26 mouse cellular contexts compared by ENCODE assay signal in genomic region chr12:116788346-116788745, GRCm38 (mm10).
DNase-seq lines count a peak whose midpoint lies in the region; TF ChIP-seq lines count a peak whose summit lies in the region.
"Had no signal": no experiment of that assay in that cellular context is flagged by ENCODE, and none has a peak within 500 bp of the region (broad histone marks: within the 10 kb centered on the region; RNA-seq: fewer than 3 reads in every experiment).

No protein-coding gene starts in this region.

- H3K4me3 ChIP-seq in lung, adult 2 months (replicated peaks; ENCODE audit: extremely low read depth, low read depth, low read length) = no peak overlapping the region
- H3K4me3 ChIP-seq: embryonic facial prominence, embryonic 10.5 days; embryonic facial prominence, embryonic 13.5 days; erythroblast, embryonic 14.5 days; forebrain, embryonic 12.5 days; forebrain, embryonic 15.5 days; heart, embryonic 12.5 days; heart, embryonic 15.5 days; hindbrain, embryonic 10.5 days had no signal

- WGBS in lung, adult 2 months = 49% methylated on average over 3 of the region's 3 CpGs

- H3K4me1 ChIP-seq in lung, adult 2 months (ENCODE audit: control insufficient read depth, insufficient read depth, low read length) = no peaks in the 10 kb centered on the region; the same call in 1 of the 2 replicates
- H3K4me1 ChIP-seq: embryonic facial prominence, embryonic 10.5 days; embryonic facial prominence, embryonic 13.5 days; forebrain, embryonic 12.5 days; forebrain, embryonic 15.5 days; heart, embryonic 12.5 days; heart, embryonic 15.5 days; hindbrain, embryonic 10.5 days had no signal

- no peak for TF ChIP-seq POLR2A in lung, adult 2 months (IDR thresholded peaks at IDR 0.05; ENCODE audit: borderline replicate concordance, extremely low read depth, low read depth, low read length)

- TF ChIP-seq CTCF in lung, adult 2 months (IDR thresholded peaks at IDR 0.05; ENCODE audit: insufficient read depth, low read length) = no peak

- peak; percentile 56 to 67 for DNase-seq in lung, adult 18-20 months
- DNase-seq in lung, adult 2 months = peak; percentile 30
- peak; percentile 41 for DNase-seq in lung, postnatal 10 days
- DNase-seq in lung, postnatal 36 days = peak; percentile 74
- no peak for DNase-seq in right cerebral cortex, adult 18-20 months
- DNase-seq in cerebellum, adult 9-10 months = no peak
- no peak for DNase-seq in left cerebral cortex, adult 9 months (ENCODE audit: low spot score in 2 of 2)
- DNase-seq: adrenal gland, adult 2 months; adrenal gland, postnatal 14 days; cerebellum, adult 11 months; cerebellum, adult 2 months; cerebellum, postnatal 10 days; cerebellum, postnatal 36 days; embryo, embryonic 11 days; gastrocnemius, postnatal 10 days; gastrocnemius, postnatal 36 days; heart, postnatal 10 days; heart, postnatal 36 days had no signal

Comparison
In these comparisons a context has a peak if more than half of its experiments do, and no peak if none do; other contexts are left out.
1. DNase-seq: peak in lung, adult 18-20 months (2 of 2), lung, adult 2 months (single experiment), lung, postnatal 10 days (single experiment) and lung, postnatal 36 days (single experiment); none in right cerebral cortex, adult 18-20 months (single experiment), cerebellum, adult 9-10 months (single experiment) and left cerebral cortex, adult 9 months (0 of 2).